Mouse (Mus musculus) CH12.LX (cell line): ENCODE measurements at regions not wholly inside any gene's neighbourhood (a gene's known extent, or its start where the extent isn't known, plus 50 kb on each side); places are given as distances from the start of the nearest gene placed in this dataset.

Experiments used
- DNase-seq: peaks from one replicate; pipeline ENCODE4 v3.0.0-alpha.2; 2013; ENCODE audit errors: extremely low read depth
- H3K27ac ChIP-seq: 2 replicates; pipeline ENCODE4 v1.5.1; 2012; ENCODE audit warnings: low read depth, mild to moderate bottlenecking, control low read depth, moderate library complexity; ENCODE audit not compliant: insufficient read depth
- H3K27me3 ChIP-seq: replicated peaks from 2 replicates; pipeline ENCODE3; 2012; ENCODE audit warnings: inconsistent platforms
- H3K36me3 ChIP-seq, 2 experiments: replicated peaks in 1 of 2; 2 replicates each; pipeline versions ENCODE3 to v1.6.1; 2012; ENCODE audit warnings: inconsistent platforms in 1 of 2, low read length in 1 of 2, mild to moderate bottlenecking in 1 of 2, mixed read lengths in 1 of 2, moderate library complexity in 1 of 2; ENCODE audit not compliant: control insufficient read depth in 1 of 2, insufficient read depth in 1 of 2
- H3K4me1 ChIP-seq, 2 experiments: 2 replicates each; pipeline ENCODE4 v1.6.1; 2012; ENCODE audit warnings: inconsistent platforms in 1 of 2, moderate library complexity in 1 of 2; ENCODE audit not compliant: insufficient read depth in 2 of 2, control insufficient read depth in 1 of 2
- H3K4me2 ChIP-seq: 2 replicates; pipeline ENCODE4 v1.6.1; 2012; ENCODE audit warnings: low read depth, mild to moderate bottlenecking, control low read depth; ENCODE audit not compliant: poor library complexity, insufficient read depth, severe bottlenecking
- H3K4me3 ChIP-seq, 3 experiments: fragments of 150-350 bp in 1 of 3; sonication (generic) in 1 of 3; replicated peaks in 1 of 3; 2 replicates each; pipeline versions ENCODE3 to v1.5.1; 2011 to 2012; ENCODE audit warnings: low read depth in 2 of 3, low read length in 2 of 3, mild to moderate bottlenecking in 2 of 3, moderate library complexity in 2 of 3, control low read depth in 1 of 3, improper control_type of control experiment in 1 of 3, inconsistent platforms in 1 of 3, mixed read lengths in 1 of 3; ENCODE audit not compliant: poor library complexity in 1 of 3
- H3K79me2 ChIP-seq: replicated peaks from 2 replicates; pipeline ENCODE4 v1.6.1; 2012; ENCODE audit warnings: mild to moderate bottlenecking, moderate library complexity; ENCODE audit not compliant: control insufficient read depth, poor library complexity, insufficient read depth, severe bottlenecking; ENCODE audit errors: extremely low read depth
- H3K9ac ChIP-seq: 2 replicates; pipeline ENCODE4 v1.6.1; 2012; ENCODE audit warnings: low read depth, mild to moderate bottlenecking, control low read depth, moderate library complexity; ENCODE audit not compliant: insufficient read depth
- H3K9me3 ChIP-seq: replicated peaks from 2 replicates; pipeline ENCODE3; 2012; ENCODE audit warnings: low read length, inconsistent platforms, mixed read lengths
- BHLHE40 ChIP-seq: IDR thresholded peaks from 2 replicates; pipeline ENCODE4 v1.6.1; 2011; ENCODE audit warnings: mild to moderate bottlenecking, low read depth, low read length, improper control_type of control experiment
- CHD1 ChIP-seq: IDR thresholded peaks from 2 replicates; pipeline ENCODE4 v1.6.1; 2012; ENCODE audit warnings: low read depth, low read length, improper control_type of control experiment, inconsistent platforms
- CHD2 ChIP-seq: IDR thresholded peaks from 2 replicates; pipeline ENCODE4 v1.6.1; 2011; ENCODE audit warnings: low read length, improper control_type of control experiment
- CTCF ChIP-seq, 2 experiments: IDR thresholded peaks in 1 of 2; conservative IDR thresholded peaks in 1 of 2; 2 replicates each; pipeline ENCODE4 v1.5.1; 2011 to 2012; ENCODE audit warnings: low read depth in 2 of 2, low read length in 2 of 2, improper control_type of control experiment in 1 of 2, inconsistent platforms in 1 of 2, mild to moderate bottlenecking in 1 of 2, moderate library complexity in 1 of 2
- E2F4 ChIP-seq: IDR thresholded peaks from 2 replicates; pipeline ENCODE4 v1.6.1; 2011; ENCODE audit warnings: low read depth, low read length, improper control_type of control experiment; ENCODE audit not compliant: insufficient replicate concordance
- ETS1 ChIP-seq: conservative IDR thresholded peaks from 2 replicates; pipeline ENCODE4 v1.6.1; 2012; ENCODE audit warnings: low read depth, mild to moderate bottlenecking, inconsistent platforms, low read length, improper control_type of control experiment, moderate library complexity
- GABPA ChIP-seq: IDR thresholded peaks from 2 replicates; pipeline ENCODE4 v1.6.1; 2012; ENCODE audit warnings: low read depth, low read length, improper control_type of control experiment, inconsistent platforms; ENCODE audit not compliant: insufficient replicate concordance
- JUN ChIP-seq: IDR thresholded peaks from 2 replicates; pipeline ENCODE4 v1.6.1; 2011; ENCODE audit warnings: low read depth, mild to moderate bottlenecking, low read length, improper control_type of control experiment, moderate library complexity; ENCODE audit not compliant: insufficient read depth
- JUND ChIP-seq: conservative IDR thresholded peaks from 2 replicates; pipeline ENCODE4 v1.6.1; 2011; ENCODE audit warnings: low read depth, low read length, improper control_type of control experiment
- MAFK ChIP-seq: IDR thresholded peaks from 2 replicates; pipeline ENCODE4 v1.6.1; 2011; ENCODE audit warnings: low read length, improper control_type of control experiment; ENCODE audit not compliant: insufficient replicate concordance
- MAX ChIP-seq: IDR thresholded peaks from 2 replicates; pipeline ENCODE4 v1.6.1; 2011; ENCODE audit warnings: low read length, improper control_type of control experiment
- MAZ ChIP-seq: IDR thresholded peaks from 2 replicates; pipeline ENCODE4 v1.6.1; 2012; ENCODE audit warnings: low read depth, mild to moderate bottlenecking, inconsistent platforms, low read length, improper control_type of control experiment, moderate library complexity
- MEF2A ChIP-seq: IDR thresholded peaks from 2 replicates; pipeline ENCODE4 v1.6.1; 2014; ENCODE audit warnings: low read depth, mild to moderate bottlenecking, inconsistent platforms, low read length, improper control_type of control experiment, borderline replicate concordance
- MXI1 ChIP-seq: IDR thresholded peaks from 2 replicates; pipeline ENCODE4 v1.6.1; 2011; ENCODE audit warnings: mild to moderate bottlenecking, low read depth, low read length, improper control_type of control experiment
- MYC ChIP-seq: IDR thresholded peaks from 2 replicates; pipeline ENCODE4 v1.6.1; 2011; ENCODE audit warnings: low read depth, mild to moderate bottlenecking, improper control_type of control experiment, low read length
- NELFE ChIP-seq: IDR thresholded peaks from 2 replicates; pipeline ENCODE4 v1.6.1; 2011; ENCODE audit warnings: low read depth, low read length, improper control_type of control experiment
- NRF1 ChIP-seq: IDR thresholded peaks from 2 replicates; pipeline ENCODE4 v1.6.1; 2014; ENCODE audit warnings: low read depth, mild to moderate bottlenecking, inconsistent platforms, low read length, improper control_type of control experiment, moderate library complexity
- PAX5 ChIP-seq: IDR thresholded peaks from 2 replicates; pipeline ENCODE4 v1.6.1; 2012; ENCODE audit warnings: low read length, inconsistent platforms, mixed read lengths
- POLR2A ChIP-seq: IDR thresholded peaks from 2 replicates; pipeline ENCODE4 v1.6.1; 2011; ENCODE audit warnings: low read depth, mild to moderate bottlenecking, improper control_type of control experiment, low read length
- POLR2AphosphoS2 ChIP-seq: IDR thresholded peaks from 2 replicates; pipeline ENCODE4 v1.6.1; 2011; ENCODE audit warnings: low read depth, low read length, improper control_type of control experiment
- RCOR1 ChIP-seq: conservative IDR thresholded peaks from 2 replicates; pipeline ENCODE4 v1.6.1; 2012; ENCODE audit warnings: low read depth, mild to moderate bottlenecking, inconsistent platforms, low read length, improper control_type of control experiment
- SIN3A ChIP-seq: IDR thresholded peaks from 2 replicates; pipeline ENCODE4 v1.6.1; 2012; ENCODE audit warnings: low read length, improper control_type of control experiment, inconsistent platforms
- TBP ChIP-seq: conservative IDR thresholded peaks from 2 replicates; pipeline ENCODE4 v1.6.1; 2011; ENCODE audit warnings: low read depth, low read length, improper control_type of control experiment
- USF1 ChIP-seq: IDR thresholded peaks from 2 replicates; pipeline ENCODE4 v1.6.1; 2014; ENCODE audit warnings: low read depth, mild to moderate bottlenecking, inconsistent platforms, low read length, improper control_type of control experiment
- ZC3H11A ChIP-seq: IDR thresholded peaks from 2 replicates; pipeline ENCODE4 v1.6.1; 2012; ENCODE audit warnings: low read depth, mild to moderate bottlenecking, inconsistent platforms, low read length, improper control_type of control experiment
- ZKSCAN1 ChIP-seq: IDR thresholded peaks from 2 replicates; pipeline ENCODE4 v1.6.1; 2012; ENCODE audit warnings: low read depth, inconsistent platforms, low read length, improper control_type of control experiment, borderline replicate concordance
- ZMIZ1 ChIP-seq: IDR thresholded peaks from 2 replicates; pipeline ENCODE4 v1.6.1; 2012; ENCODE audit warnings: low read depth, mild to moderate bottlenecking, inconsistent platforms, low read length, improper control_type of control experiment
- ZNF384 ChIP-seq: IDR thresholded peaks from 2 replicates; pipeline ENCODE4 v1.6.1; 2012; ENCODE audit warnings: low read depth, low read length, improper control_type of control experiment, inconsistent platforms
- dilution Hi-C: fragments of 300-500 bp; cut with MboI; formaldehyde crosslinking; loops from 2 replicates; pipeline ENCODE4 v1.14.3; 2020; ENCODE audit warnings: low sequenced_read_pairs; ENCODE audit not compliant: extremely low pct_unique_long_range_greater_than_20kb, extremely low pct_ligation_motif_present
- in situ Hi-C: fragments of 300-500 bp; cut with MboI; formaldehyde crosslinking; loops from 3 replicates; pipeline ENCODE4 v1.14.3; 2019; ENCODE audit warnings: low sequenced_read_pairs, low pct_ligation_motif_present, low pct_unique_long_range_greater_than_20kb, mixed read lengths

- Histone ChIP-seq H3K4me2 (no peak overlapping the region), H3K9me3 (no peaks in the 10 kb centered on the region), H3K4me1 (peaks cover 0 to 50% of the 10 kb centered on the region in 2 experiments; a peak in 2 of 4 replicates), H3K9ac (no peak overlapping the region), H3K27ac (no peak overlapping the region), H3K4me3 (no peak overlapping the region), H3K79me2 (no peaks in the 10 kb centered on the region), H3K27me3 (peaks cover 52% of the 10 kb centered on the region), H3K36me3 (no peaks in the 10 kb centered on the region)
- DNase-seq, result no peak
- dilution Hi-C loops (no loop called here), in situ Hi-C loops (no loop called here)
- TF ChIP-seq ZMIZ1 (no peak), MAZ (no peak), ZKSCAN1 (no peak), CHD1 (no peak), BHLHE40 (no peak), CTCF (conservative IDR thresholded peaks at IDR 0.05 in 1 of 2, IDR thresholded peaks at IDR 0.05 in 1 of 2; ENCODE audit: low read depth in 2 of 2, low read length in 2 of 2) (no peak), MAX (no peak), TBP (no peak), MXI1 (no peak), USF1 (no peak), JUN (no peak), MEF2A (no peak), NELFE (no peak), ETS1 (no peak), ZC3H11A (no peak), RCOR1 (no peak), SIN3A (no peak), POLR2AphosphoS2 (no peak), NRF1 (no peak), E2F4 (no peak)
These were observed 193.1 kb upstream of the Lpp start for GRCm38 (mm10) chr16:24200200-24200599.

GRCm38 (mm10) chr16:24199408-24200167 lies 193.7 kb upstream of the Lpp start:
- no peak for DNase-seq
- H3K9ac ChIP-seq, result no peak overlapping the region
- no peaks in the 10 kb centered on the region for H3K9me3 ChIP-seq
- peaks cover 53% of the 10 kb centered on the region for H3K27me3 ChIP-seq
- H3K27ac ChIP-seq, result no peak overlapping the region
- dilution Hi-C loops (no loop called here), in situ Hi-C loops (no loop called here)
- no peak for TF ChIP-seq ZKSCAN1
- TF ChIP-seq PAX5, result no peak
- no peak for TF ChIP-seq MAFK
- no peak for TF ChIP-seq MAZ
- TF ChIP-seq ZC3H11A, result no peak
- TF ChIP-seq POLR2AphosphoS2, result no peak
- no peak for TF ChIP-seq JUND
- TF ChIP-seq ZNF384, result no peak
- TF ChIP-seq NELFE, result no peak
- no peak for TF ChIP-seq CHD2
- no peak for TF ChIP-seq GABPA
- no peak for TF ChIP-seq POLR2A
- TF ChIP-seq NRF1, result no peak
- no peak for TF ChIP-seq BHLHE40
- TF ChIP-seq MYC, result no peak
- no peak for TF ChIP-seq USF1
- H3K4me1 ChIP-seq, result peaks cover 0 to 44% of the 10 kb centered on the region in 2 experiments; a peak in 2 of 4 replicates
- H3K79me2 ChIP-seq, result no peaks in the 10 kb centered on the region
- no peak overlapping the region for H3K4me2 ChIP-seq
- H3K4me3 ChIP-seq, result no peak overlapping the region
- no peaks in the 10 kb centered on the region for H3K36me3 ChIP-seq
